ENCODE assay signal across 24 mouse cellular contexts in the genomic region with DNA sequence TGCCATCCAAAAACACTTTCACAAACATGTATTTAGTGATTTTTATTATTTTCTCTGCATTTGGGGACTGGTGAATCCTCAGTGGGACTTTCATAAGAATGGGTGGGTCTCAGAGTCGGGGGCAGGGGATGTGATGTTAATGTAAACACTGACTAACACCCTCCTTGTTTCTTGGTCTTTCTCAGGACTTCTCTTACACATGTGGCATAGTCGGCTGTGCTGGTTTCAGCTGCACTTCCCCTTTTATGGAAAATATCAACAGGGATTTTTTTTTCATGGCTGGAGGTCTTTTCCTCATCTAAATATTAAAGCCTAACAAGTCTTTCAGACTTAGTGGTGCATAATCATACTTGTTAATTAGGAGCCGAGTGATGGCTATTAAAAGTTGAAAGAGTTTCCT. TPM values are rescaled to one million over a fixed set of nuclear protein-coding genes. Genes with fewer than 3 reads are reported as not detected.
DNase-seq lines count a peak whose midpoint lies in the region; ATAC-seq and TF ChIP-seq lines count a peak whose summit lies in the region.
"Had no signal": no experiment of that assay in that cellular context is flagged by ENCODE, and none has a peak within 500 bp of the region (broad histone marks: within the 10 kb centered on the region; RNA-seq: fewer than 3 reads in every experiment).

No protein-coding gene starts in this region.

- DNase-seq in lung, postnatal 0 days (ENCODE audit: low spot score) = peak; percentile 36
- no peak for DNase-seq in lung, adult 2 months
- no peak for DNase-seq in urinary bladder, postnatal 14 days (ENCODE audit: low spot score)
- DNase-seq in kidney, postnatal 4 days = no peak
- DNase-seq: adrenal gland, adult 8-10 months; adrenal gland, postnatal 25 days; cerebellum, adult 11-12 months; cerebellum, adult 8-10 months; cerebellum, postnatal 10 days; cerebellum, postnatal 36 days; gastrocnemius, postnatal 25 days; heart, adult 2 months; heart, postnatal 14 days; heart, postnatal 4 days had no signal

- H3K4me2 ChIP-seq in lung, postnatal 0 days (replicated peaks; ENCODE audit: low read depth, low read length) = no peak overlapping the region
- H3K4me2 ChIP-seq: forebrain, embryonic 12.5 days; forebrain, embryonic 15.5 days; heart, embryonic 13.5 days; hindbrain, embryonic 14.5 days had no signal

- no peak overlapping the region for H3K27ac ChIP-seq in lung, postnatal 0 days (ENCODE audit: low read length)
- H3K27ac ChIP-seq: forebrain, embryonic 12.5 days; forebrain, embryonic 15.5 days; heart, adult 2 months; heart, embryonic 10.5 days; heart, embryonic 13.5 days; hindbrain, embryonic 14.5 days; hindbrain, postnatal 0 days had no signal

- TF ChIP-seq EP300 in lung, postnatal 0 days (IDR thresholded peaks at IDR 0.05) = no peak

- H3K36me3 ChIP-seq in lung, postnatal 0 days (ENCODE audit: insufficient read depth, low read length) = no peaks in the 10 kb centered on the region
- H3K36me3 ChIP-seq: forebrain, embryonic 12.5 days; forebrain, embryonic 15.5 days; heart, embryonic 10.5 days; heart, embryonic 13.5 days had no signal

- no peak overlapping the region for H3K9ac ChIP-seq in lung, postnatal 0 days (replicated peaks; ENCODE audit: low read depth)
- H3K9ac ChIP-seq: forebrain, embryonic 12.5 days; forebrain, embryonic 15.5 days; heart, embryonic 13.5 days; hindbrain, embryonic 14.5 days had no signal

- H3K4me3 ChIP-seq in lung, postnatal 0 days (ENCODE audit: low read depth, low read length) = no peak overlapping the region
- no peak overlapping the region for H3K4me3 ChIP-seq in lung, adult 2 months (replicated peaks; ENCODE audit: extremely low read depth, low read depth, low read length)
- H3K4me3 ChIP-seq: forebrain, embryonic 12.5 days; forebrain, embryonic 15.5 days; heart, adult 2 months; heart, embryonic 10.5 days; heart, embryonic 13.5 days had no signal

- 24% methylated on average over 3 of the region's 3 CpGs for WGBS in lung, postnatal 0 days
- WGBS in lung, adult 2 months = 24% methylated on average over 3 of the region's 3 CpGs

- H3K27me3 ChIP-seq in lung, postnatal 0 days (replicated peaks; ENCODE audit: insufficient read depth, low read length) = no peaks in the 10 kb centered on the region
- H3K27me3 ChIP-seq: forebrain, embryonic 15.5 days; heart, embryonic 13.5 days had no signal

- no peak for ATAC-seq in lung, postnatal 0 days
- ATAC-seq in granulocyte monocyte progenitor cell, adult 5-6 weeks (replicated peaks; ENCODE audit: poor library complexity, severe bottlenecking) = peak; percentile 81
- 0 out of 2 replicates have a peak, but pooled peaks have one; percentile 28 for ATAC-seq in monocyte, adult 5-6 weeks (replicated peaks; ENCODE audit: insufficient number of reproducible peaks, low FRiP score, low TSS enrichment, poor library complexity, severe bottlenecking)
- ATAC-seq: activated CD4-positive, CD25-positive, alpha-beta regulatory T cell, adult 4 months; CD4-positive, CD25-positive, alpha-beta regulatory T cell, adult 4 months; forebrain, embryonic 15.5 days; hindbrain, postnatal 0 days had no signal

- TF ChIP-seq CTCF in lung, postnatal 0 days (IDR thresholded peaks at IDR 0.05) = no peak
- no peak for TF ChIP-seq CTCF in lung, adult 2 months (IDR thresholded peaks at IDR 0.05; ENCODE audit: insufficient read depth, low read length)

- no peaks in the 10 kb centered on the region for H3K4me1 ChIP-seq in lung, postnatal 0 days (ENCODE audit: insufficient read depth, low read depth, low read length)
- H3K4me1 ChIP-seq in lung, adult 2 months (ENCODE audit: control insufficient read depth, insufficient read depth, low read length) = no peaks in the 10 kb centered on the region
- H3K4me1 ChIP-seq: heart, embryonic 13.5 days had no signal

- no peaks in the 10 kb centered on the region for H3K9me3 ChIP-seq in lung, postnatal 0 days (ENCODE audit: low read length)
- H3K9me3 ChIP-seq: forebrain, embryonic 15.5 days; heart, embryonic 10.5 days; heart, embryonic 13.5 days had no signal

- no peak for TF ChIP-seq POLR2A in lung, adult 2 months (IDR thresholded peaks at IDR 0.05; ENCODE audit: borderline replicate concordance, extremely low read depth, low read depth, low read length)

RNA-seq across cellular contexts. Expression of gene Sox5, which starts 39.2 kb away (rescaled TPM):
- 9.8 and 10.2 TPM in 2 replicates for polyA plus RNA-seq in lung, postnatal 0 days (2015; fragmentation: Nextera tagmentation; extraction: Ambion mirVana)
- 5.0 and 8.6 TPM in 2 replicates for polyA plus RNA-seq in lung, adult 2 months (2012; rRNA removed)
- not detected in 2 replicates for total RNA-seq in granulocyte monocyte progenitor cell, adult 5-6 weeks (2014; fragmentation: Nextera tagmentation)
- 0.04 TPM in 1 of 2 replicates, not detected in the other for total RNA-seq in granulocyte monocyte progenitor cell, adult 5-6 weeks (2017)
- total RNA-seq in monocyte, adult 5-6 weeks (2017) = 0.67 to 15.5 TPM (median 4.9 TPM) in 3 replicates
